Mouse (Mus musculus) gastrocnemius, adult 2 months (tissue): Measurements from ENCODE around the gene Adap2. TPM values are rescaled to one million over a fixed set of nuclear protein-coding genes. Genes with fewer than 3 reads are reported as not detected.
"Not testable (repeated sequence)": the region's sequence is repeated elsewhere in the genome, so short reads cannot be mapped to it uniquely, and the experiment has no call there.

ENCODE experiments used
- DNase-seq: peaks from one replicate; pipeline ENCODE4 v3.0.0; 2022
- H3K27ac ChIP-seq: fragments of 200-600 bp; 2 replicates; pipeline ENCODE4 v1.8.1; 2022; ENCODE audit warnings: mild to moderate bottlenecking
- H3K4me3 ChIP-seq: fragments of 200-600 bp; 2 replicates; pipeline ENCODE4 v1.8.1; 2022; ENCODE audit warnings: mild to moderate bottlenecking, moderate library complexity
- CTCF ChIP-seq: fragments of 200-600 bp; IDR thresholded peaks from 2 replicates; pipeline ENCODE4 v1.8.1; 2022; ENCODE audit warnings: antibody characterized with exemption, mild to moderate bottlenecking, moderate library complexity
- intact Hi-C: fragments of 180-260 bp; cut with DNase I; formaldehyde crosslinking; loops from one replicate; pipeline ENCODE4 v1.15.1; 2025
- long read RNA-seq, 2 experiments: library from polyadenylated mRNA; stranded (forward); transcript quantifications; one replicate each; pipeline ENCODE4 v2.0.0; 2021
- total RNA-seq, 2 experiments: library from RNA; stranded (reverse); gene quantifications; 2 replicates each; pipeline ENCODE4 v1.2.3; 2021

Adap2 gene
- total RNA-seq, result 1 to 10 TPM; 4.2 to 4.7 TPM
- long read RNA-seq, experiment 1, result 0 reads
- long read RNA-seq, experiment 2, partial matches to known transcripts, result 1 of 1 reads
- long read RNA-seq, experiment 2, other reads (novel, unspliced or antisense), result 0 of 1 reads

DNA sequence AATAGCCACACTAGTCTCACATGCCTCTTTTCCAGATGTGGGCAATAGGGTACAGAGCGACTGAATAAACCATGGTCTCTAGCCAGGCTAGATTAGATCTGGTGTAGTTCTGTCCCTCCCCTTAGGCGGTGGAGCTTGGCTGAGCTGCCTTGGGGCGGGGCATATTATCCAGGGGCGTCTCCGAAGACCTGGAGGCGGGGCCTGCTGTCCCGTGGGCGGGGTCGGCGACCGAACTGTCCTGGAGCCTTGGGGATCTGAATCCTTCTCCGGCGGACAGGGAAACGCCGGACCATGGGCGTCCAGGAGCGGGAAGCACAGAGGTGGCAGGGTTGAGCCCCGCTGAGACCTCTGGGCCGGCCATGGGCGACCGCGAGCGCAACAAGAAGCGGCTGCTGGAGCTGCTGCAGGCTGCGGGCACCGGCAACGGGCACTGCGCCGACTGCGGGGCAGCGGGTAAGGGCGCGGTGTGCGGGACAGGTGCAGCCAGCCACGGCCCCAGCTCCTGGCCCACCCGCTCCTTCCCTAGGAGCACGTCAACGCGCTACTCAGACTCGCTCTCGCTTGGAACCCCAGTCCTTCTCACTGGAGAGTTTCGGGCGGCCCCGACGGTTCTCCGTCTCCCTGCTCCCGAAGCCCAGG is at the start of gene Adap2:
TSS of gene Adap2 (plus strand) at position 249 of the 639 bp plus-strand sequence.
- peak; percentile 94 for DNase-seq
- H3K4me3 ChIP-seq, result peak within 1 kb of the TSS; percentile 74
- H3K27ac ChIP-seq, result peak within 1 kb of the TSS; percentile 85
- intact Hi-C loops, result no loop called here
- no peak for TF ChIP-seq CTCF

DNA sequence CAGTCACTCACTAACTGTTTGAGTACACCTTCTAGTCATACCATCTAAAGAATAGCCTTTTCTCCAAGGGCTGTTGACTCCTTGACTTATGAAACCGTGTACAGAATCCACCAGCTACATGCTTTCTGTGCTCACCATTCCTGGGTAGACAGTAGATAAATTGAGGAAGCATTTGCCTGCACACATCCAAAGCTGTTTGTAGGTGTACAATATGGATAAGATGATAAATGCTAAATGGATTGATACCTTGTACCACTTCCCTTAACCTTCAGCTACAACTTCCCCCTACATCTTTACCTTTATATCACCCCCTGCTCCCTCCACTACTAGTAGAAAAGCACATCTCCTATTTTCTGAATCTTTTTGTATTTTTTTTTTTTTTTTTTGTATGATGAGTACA is 49.5 kb upstream of the Adap2 start:
- DNase-seq, result no peak
- no peak overlapping the region for H3K27ac ChIP-seq
- H3K4me3 ChIP-seq, result no peak overlapping the region
- no peak for TF ChIP-seq CTCF
- intact Hi-C loops, result no loop called here

DNA sequence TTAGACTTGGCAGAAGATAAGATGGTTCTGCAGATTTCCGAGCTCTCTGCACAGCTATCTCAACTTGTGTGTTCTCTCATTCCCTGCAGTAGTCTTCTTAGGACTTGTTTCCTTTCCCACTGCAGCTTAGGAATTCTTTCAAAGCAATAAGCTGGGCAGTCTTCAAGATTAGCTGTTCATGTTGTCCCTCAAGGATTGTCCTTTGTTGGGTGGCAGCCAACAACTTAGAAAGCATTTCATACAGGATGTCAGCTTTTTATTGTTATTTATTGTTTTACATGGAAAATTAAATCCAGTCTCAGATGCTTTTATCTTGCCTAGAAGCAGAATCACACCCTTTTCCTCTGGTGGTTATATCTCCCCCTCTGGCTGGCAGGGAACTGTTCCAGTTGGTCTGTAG is 37.5 kb upstream of the Adap2 start:
- no peak for TF ChIP-seq CTCF
- no peak overlapping the region for H3K27ac ChIP-seq

DNA sequence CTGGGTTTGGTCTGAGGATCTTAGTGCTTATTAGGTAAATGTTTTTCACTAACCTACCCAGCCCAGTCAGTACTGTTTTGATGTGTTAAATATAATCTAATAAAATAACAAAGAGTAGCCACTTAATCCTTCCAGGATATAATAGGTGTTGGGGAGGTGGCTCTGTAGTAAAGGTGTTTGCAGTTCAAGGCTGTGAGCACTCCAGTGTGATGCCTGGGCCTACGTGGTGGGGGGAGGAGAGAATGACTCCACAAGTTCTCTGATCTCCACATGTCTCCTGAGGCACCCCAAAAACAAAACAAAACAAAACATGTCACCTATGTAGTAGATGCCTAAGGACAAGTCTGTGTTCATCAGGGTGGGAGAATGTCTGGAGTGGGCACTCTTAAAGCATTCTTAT is 21.9 kb upstream of the Adap2 start:
- H3K4me3 ChIP-seq, result no peak overlapping the region
- no peak overlapping the region for H3K27ac ChIP-seq
- DNase-seq, result no peak
- no peak for TF ChIP-seq CTCF
- intact Hi-C loops, result no loop called here

More for the DNA sequence above, 37.5 kb upstream of the Adap2 start:
- intact Hi-C loops, result no loop called here
- no peak for DNase-seq
- no peak overlapping the region for H3K4me3 ChIP-seq

DNA sequence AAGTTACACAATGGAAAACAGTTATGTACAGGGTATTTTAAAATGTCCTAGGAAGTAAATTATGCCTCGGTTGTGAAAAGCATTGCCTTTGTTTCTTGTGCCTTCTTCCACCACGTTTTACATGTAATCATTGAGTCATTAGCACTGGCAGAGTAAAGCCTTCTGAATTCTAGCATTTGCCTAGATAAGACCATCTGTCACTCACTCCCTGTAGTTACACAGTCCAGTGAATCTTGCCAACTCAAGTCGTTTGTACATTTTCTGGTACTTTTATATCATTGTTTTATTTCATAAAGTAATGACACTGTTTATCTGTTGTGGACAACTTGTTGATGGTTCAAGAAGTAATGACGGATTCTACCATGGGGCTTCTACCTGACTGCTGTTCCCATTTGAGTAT is 19.2 kb upstream of the Adap2 start:
- intact Hi-C loops, result no loop called here
- DNase-seq, result no peak
- no peak for TF ChIP-seq CTCF
- no peak overlapping the region for H3K27ac ChIP-seq
- H3K4me3 ChIP-seq, result no peak overlapping the region

DNA sequence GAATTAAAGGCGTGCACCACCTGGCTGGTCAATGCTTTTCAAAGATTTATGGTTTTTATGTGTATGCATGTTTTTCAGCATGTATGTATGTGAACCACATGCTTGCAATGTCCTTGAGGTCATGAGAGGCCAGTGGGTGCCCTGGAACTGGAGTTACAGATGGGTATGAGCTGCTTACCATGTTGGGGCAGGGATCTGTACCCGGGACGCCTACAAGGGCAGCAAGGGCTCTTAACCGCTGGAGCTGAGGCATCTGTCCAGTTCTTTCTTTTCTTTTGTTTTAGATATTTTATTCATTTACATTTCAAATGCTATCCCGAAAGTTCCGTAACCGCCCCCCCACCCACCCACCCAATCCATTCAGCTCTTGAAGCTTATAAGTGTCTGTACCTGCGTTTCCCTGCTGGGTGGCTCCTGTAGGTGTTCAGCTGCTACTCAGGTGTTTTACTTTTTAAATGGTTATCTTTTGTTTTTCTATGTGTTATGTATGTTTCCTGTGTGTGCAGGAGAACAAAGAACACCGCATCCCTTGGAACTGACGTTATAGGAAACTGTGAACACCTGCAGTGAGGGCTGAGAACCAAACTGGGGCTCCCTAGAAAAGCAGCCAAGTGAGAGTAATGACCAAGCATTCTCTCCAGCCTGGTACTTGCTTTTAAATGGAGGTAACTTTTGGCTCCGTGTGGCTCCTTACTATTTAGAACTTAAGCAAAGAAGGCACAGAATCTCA is 17.8 kb upstream of the Adap2 start:
- no peak for DNase-seq
- Histone ChIP-seq H3K27ac (no peak overlapping the region), H3K4me3 (no peak overlapping the region)
- intact Hi-C loops, result no loop called here
- TF ChIP-seq CTCF, result no peak

DNA sequence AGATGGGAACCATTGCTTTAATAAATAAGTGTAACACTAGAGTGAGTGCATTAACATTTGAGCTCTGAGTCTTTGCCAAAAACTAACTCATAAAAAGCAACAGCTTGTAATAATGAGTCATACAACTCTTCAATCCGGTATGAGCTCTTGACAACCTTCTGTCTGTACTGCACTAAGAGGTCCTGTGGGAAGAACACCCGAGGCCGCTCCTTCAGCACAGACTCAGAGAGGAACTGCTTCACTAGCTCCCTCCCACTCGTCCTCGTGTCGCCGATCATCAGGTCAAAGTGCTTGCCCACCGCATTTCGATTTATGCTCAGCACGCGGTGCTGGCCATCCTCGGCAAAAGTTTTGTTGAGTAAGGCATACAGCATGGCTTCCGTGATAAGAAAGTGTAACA is 17.1 kb upstream of the Adap2 start:
- Histone ChIP-seq H3K4me3 (no peak overlapping the region), H3K27ac (no peak overlapping the region)
- no peak for TF ChIP-seq CTCF
- intact Hi-C loops, result no loop called here
- DNase-seq, result no peak

DNA sequence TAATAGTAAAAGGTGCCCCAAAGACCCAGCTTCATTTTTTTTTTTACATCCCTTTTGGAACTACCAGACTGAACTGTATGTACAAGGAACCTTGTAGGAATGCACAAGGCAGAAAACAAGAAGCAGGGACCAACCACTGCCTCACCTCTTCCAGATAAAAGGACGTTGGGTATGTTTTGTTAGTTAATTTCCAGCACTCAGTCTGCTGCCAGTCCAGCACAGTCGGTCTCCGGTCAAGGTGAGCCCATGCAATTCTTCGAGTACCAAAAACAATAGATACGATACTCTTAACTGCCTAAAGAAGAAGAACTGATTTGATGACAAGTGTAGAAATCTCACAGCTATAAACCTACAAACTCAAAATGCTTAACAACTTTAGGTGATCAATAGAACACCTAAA is 16.1 kb upstream of the Adap2 start:
- H3K27ac ChIP-seq, result no peak overlapping the region
- intact Hi-C loops, result no loop called here
- H3K4me3 ChIP-seq, result no peak overlapping the region
- no peak for DNase-seq
- no peak for TF ChIP-seq CTCF

DNA sequence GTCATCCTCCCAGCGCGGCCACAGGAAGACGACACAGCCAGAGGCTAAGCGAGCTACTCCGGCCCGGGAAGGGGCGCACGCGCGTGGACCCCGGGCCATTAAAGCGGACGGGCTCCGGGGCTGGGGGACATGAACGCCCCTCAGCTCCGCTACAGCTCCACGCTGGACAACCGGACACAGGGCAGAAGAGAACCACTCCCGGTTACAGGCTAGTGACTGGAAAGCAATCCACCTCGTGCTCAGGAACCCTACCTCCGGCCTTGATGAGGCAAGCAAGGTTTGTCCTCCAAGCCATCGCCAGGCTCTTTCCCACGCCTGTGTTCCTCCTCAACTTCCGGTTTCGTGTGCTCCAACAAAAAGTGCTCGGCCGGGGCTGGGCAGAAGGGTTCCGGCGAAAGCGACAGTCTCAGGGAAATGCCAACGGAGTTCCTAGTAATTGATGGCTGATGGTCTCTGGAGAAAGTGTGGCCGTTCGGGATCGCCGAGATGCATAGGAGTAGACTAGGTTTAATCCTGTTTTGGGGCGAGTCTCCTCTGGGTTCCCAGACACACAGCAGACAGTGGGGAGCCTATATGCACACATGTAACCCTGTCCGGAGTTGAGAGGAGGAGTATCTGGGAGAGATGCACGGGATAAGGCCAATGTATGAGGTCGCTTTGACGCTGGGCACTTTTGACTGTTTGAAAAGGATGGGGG is 11.9 kb upstream of the Adap2 start, which contains the start of gene Tefm:
TSS of gene Tefm (minus strand) at position 351 of the 697 bp plus-strand sequence.
- peak within 1 kb of the TSS; percentile 97 for H3K27ac ChIP-seq
- peak; percentile 87 for DNase-seq
- no peak for TF ChIP-seq CTCF
- peak within 1 kb of the TSS; percentile 97 for H3K4me3 ChIP-seq
- intact Hi-C loops, result no loop called here

DNA sequence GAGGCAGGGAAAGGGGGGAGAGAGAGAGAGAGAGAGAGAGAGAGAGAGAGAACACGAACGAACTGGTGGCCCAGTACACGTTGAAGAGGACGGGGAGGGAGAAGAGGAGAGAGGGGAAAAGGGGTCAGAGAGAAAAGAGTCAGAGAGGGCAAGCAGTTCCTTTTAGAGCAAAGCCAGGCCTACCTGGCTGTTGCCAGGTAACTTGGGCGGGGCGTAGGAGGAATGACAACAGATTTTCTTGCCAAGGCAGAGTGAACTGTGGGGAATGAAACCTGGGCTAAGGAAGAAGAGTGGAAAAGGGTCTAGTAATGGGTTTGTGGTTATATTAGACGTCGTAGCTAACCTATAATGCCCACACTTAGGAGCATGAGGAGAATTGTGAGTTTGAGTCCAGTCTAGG is 11.0 kb upstream of the Adap2 start:
- peak overlapping the region; percentile 97 for H3K4me3 ChIP-seq
- no peak for TF ChIP-seq CTCF
- intact Hi-C loops, result no loop called here
- no peak for DNase-seq
- H3K27ac ChIP-seq, result peak overlapping the region; percentile 97; the same call in 1 of the 2 replicates

DNA sequence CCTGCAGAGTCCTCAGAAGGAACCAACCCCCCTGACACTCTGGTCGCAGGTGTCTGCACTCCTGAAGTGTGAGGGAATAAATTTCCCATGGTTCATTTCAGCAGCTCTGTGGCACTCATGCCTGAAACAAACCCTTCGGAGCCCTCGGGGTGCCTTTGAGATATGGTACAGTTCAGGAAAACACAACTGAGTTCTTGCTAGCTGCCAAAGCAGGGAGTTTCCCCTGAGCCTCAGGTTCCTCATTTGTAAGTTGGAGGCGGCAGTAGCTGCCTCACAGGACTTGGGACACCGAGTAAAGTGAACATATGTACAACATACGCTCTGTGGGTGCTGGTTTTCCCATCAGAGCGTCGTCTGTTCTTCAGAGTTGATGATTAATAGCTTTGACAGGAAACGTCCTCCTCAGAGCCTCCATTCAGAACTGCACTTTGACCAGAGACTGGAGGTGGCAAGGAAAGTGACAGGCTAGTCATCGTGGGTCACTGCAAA is 8.1 kb upstream of the Adap2 start:
- Histone ChIP-seq H3K4me3 (no peak overlapping the region), H3K27ac (peak overlapping the region; percentile 48; the same call in 1 of the 2 replicates)
- intact Hi-C loops, result no loop called here
- DNase-seq, result no peak
- TF ChIP-seq CTCF, result no peak

DNA sequence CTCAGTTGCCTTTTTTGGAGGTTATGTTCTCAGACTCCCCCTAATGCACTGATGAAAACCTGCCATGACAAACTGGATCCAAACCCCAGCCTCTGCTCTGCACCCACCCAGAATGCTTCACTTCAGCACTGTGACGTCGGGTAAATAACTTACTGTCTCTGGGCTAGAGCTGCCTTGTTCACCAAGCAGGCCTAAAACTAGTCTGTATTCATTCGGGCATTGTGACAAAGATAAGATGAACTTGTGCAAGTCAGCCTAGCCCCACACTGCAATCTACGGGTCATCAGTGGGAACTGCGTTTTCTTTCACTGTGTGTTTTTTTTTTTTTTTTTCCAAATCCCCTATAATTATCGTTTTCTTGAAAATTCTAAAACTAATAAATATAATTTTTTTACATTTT is 6.2 kb upstream of the Adap2 start:
- intact Hi-C loops, result no loop called here
- Histone ChIP-seq H3K27ac (peak overlapping the region; percentile 46), H3K4me3 (no peak overlapping the region)
- DNase-seq, result no peak
- no peak for TF ChIP-seq CTCF

DNA sequence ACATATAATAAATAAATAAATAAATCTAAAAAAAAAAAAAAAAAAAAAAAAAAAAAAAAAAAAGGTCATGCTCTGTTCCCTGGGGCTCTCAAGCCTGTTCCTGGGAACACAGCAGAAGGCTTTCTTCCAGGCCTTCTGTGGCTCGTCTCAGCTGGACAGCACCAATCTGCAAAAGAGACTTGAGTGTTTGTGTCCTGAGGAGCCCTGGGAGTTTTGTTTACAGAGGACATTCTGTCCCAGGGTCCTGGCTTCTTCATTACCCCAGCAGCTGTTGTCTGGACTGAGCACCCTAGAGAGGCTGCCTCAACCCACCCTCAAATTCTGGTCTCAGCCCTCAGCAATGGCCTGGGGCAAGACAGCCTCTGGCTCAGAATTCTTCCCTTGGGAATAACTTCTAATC is 5.6 kb upstream of the Adap2 start:
- intact Hi-C loops, result no loop called here
- peak; percentile 50 for DNase-seq
- TF ChIP-seq CTCF, result no peak
- no peak overlapping the region for H3K27ac ChIP-seq
- no peak overlapping the region for H3K4me3 ChIP-seq

DNA sequence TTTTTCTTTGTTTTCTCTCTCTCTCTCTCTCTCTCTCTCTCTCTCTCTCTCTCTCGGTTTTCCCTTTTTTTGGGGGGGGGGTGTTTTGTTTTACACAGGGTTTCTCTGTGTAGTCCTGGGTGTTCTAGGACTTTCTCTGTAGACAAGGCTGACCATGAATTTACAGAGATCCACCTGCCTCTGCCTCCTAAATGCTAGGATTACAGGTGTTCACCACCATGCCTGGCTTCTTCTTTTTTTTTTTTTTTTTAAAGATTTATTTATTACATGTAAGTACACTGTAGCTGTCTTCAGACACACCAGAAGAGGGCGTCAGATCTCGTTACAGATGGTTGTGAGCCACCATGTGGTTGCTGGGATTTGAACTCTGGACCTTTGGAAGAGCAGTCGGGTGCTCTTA is 4.9 kb upstream of the Adap2 start:
- intact Hi-C loops, H3K4me3 ChIP-seq, H3K27ac ChIP-seq, DNase-seq: not testable (repeated sequence)
